Mouse (Mus musculus) gastrocnemius, postnatal 10 days (tissue): ENCODE measurements around the gene Pold1. TPM values are rescaled to one million over a fixed set of nuclear protein-coding genes. Genes with fewer than 3 reads are reported as not detected.

Experiments
- DNase-seq: peaks from one replicate; pipeline ENCODE4 v3.0.0; 2021; ENCODE audit warnings: mixed read lengths
- total RNA-seq, 2 experiments: library from RNA; stranded (reverse); gene quantifications; 2 replicates each; pipeline ENCODE4 v1.2.3; 2021

Pold1 gene
- total RNA-seq, 2 experiments from 2014 or later: 8.1 to 14.7 TPM

- DNase-seq: peak; percentile 73
These were observed 24.1 kb downstream of the Pold1 start, which contains the start of gene Mybpc2 for GRCm38 (mm10) chr7:44524502-44524901. Mybpc2 (minus strand) TSS chr7:44524656.

GRCm38 (mm10) chr7:44523056-44523455 lies 25.6 kb downstream of the Pold1 start:
- DNase-seq: peak; percentile 36

DNA sequence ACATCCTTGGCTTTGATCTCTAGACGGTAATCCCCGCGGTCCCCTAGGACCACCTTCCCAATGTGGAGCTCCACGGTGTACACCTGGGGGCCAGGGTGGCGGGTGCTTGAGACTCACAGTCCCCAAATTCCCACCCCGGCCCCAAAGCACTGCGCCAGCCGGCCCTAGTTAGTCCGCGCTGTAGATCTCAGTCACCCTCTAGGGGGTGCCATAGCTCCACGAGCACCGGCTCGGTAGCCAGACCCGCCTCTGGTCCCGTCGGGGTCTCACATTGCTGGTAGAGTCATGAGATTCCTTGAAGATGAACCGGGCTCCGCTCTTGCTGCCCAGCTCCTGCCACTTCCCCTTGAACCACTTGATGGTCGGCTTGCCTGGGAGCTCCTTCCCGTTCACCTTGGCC lies 26.9 kb downstream of the Pold1 start:
- DNase-seq: peak; percentile 66

DNA sequence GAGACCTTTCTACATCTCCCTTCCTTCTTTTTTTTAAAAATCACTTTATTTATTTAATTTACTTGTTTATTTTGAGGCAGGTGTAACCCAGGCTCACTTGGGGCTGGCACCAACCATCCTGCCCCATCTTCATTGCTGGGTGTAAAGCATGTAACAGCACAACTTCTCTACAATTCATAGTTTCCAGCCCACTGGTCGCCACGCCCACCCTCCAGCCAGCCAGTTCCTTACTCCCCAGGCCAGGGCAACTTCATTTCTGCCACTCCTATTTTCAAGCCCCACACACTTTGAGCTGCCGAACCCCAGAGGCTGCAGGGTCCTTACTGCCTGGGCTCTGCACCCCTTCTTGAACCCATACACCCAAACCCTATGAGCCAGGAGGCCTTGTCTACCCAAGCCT lies 27.7 kb downstream of the Pold1 start:
- no peak for DNase-seq

GRCm38 (mm10) chr7:44519240-44519913 lies 29.3 kb downstream of the Pold1 start:
- no peak for DNase-seq

- no peak for DNase-seq
These were observed 41.2 kb downstream of the Pold1 start for GRCm38 (mm10) chr7:44507491-44507890.

DNA sequence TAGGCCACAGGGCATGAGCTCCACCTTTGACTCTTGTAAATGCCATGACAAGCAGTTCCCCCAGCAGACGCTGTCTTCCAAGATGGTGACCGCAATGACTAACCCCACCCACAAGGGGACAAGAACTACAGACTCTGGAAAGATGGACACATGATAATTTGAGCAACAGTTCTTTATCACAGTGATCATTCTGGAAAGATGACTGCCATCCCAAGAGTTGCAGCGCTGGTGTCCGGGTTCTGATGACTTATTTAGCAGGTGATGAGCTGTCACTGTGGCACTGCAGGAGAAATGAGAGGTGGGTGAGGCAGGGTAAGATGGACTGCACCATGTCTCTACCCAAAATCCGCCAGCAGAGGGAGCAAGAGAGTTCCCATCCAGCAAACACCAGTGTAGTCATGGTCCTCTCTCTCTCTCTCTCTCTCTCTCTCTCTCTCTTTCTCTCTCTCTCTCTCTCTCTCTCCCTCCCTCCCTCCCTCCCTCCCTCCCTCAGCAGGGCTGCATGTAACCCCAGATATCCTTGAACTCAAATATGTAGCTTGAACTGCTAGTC lies 47.0 kb downstream of the Pold1 start:
- DNase-seq: peak; percentile 74

DNA sequence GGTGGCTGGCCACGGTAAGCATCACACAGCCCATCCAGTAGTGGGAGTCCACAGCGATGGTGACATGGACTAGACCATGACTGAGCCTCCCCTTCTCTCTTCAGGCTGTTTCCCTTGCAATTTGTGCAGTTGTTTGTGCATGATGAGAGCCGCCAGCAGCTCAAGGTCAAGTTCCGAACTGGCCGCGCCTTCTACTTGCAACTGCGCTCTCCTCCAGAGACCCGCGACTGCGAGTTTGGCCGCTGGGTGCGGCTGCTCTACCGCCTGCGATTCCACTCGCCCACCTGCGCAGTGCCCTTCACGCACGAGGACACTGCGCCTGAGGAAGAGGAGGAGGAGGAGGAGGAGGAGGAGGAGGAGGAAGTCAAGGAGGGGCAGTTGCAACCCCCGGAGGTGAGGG lies 48.6 kb downstream of the Pold1 start:
- DNase-seq: no peak

GRCm38 (mm10) chr7:44498922-44499321 lies 49.7 kb downstream of the Pold1 start:
- no peak for DNase-seq

DNA sequence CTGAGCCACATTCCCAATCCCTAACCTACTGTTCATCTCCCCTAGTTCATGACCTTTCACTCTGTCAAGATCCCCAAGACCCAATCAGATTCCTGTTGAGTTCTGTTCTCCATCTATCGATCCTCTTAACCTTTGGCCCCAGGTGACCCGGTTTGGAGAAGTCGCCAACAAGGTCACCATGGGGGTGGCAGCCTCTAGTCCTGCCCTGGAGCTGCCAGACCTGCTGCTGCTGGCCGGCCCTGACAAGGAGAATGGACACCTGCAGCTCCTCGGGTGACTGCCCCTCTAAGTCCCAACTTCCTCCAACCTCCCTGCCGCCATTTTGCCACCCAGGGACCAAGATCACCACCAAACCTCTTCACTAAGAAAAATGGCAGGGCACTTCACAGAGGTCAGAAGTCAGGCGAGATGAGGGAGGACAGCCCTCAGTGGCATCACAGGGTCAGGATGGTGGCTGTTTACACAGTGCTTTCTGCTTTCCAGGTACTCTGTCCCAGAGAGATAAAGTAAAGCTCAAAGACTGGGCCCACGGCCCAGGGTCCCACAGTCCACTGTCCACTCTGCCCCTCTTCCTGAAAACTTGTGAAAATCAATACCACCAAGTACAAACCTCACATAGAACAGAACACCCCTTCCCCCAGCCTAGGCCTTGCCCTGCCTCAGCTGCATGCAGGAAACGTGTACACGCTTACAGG lies 51.1 kb downstream of the Pold1 start:
- DNase-seq: no peak

GRCm38 (mm10) chr7:44496771-44497109 lies 51.9 kb downstream of the Pold1 start:
- DNase-seq: no peak

- peak; percentile 97 for DNase-seq
These were observed 52.5 kb downstream of the Pold1 start, which contains the start of the genes Emc10 and Fam71e1 for GRCm38 (mm10) chr7:44495992-44496770. Emc10 (minus strand) TSS chr7:44496529. Fam71e1 (plus strand) TSS chr7:44496581.

DNA sequence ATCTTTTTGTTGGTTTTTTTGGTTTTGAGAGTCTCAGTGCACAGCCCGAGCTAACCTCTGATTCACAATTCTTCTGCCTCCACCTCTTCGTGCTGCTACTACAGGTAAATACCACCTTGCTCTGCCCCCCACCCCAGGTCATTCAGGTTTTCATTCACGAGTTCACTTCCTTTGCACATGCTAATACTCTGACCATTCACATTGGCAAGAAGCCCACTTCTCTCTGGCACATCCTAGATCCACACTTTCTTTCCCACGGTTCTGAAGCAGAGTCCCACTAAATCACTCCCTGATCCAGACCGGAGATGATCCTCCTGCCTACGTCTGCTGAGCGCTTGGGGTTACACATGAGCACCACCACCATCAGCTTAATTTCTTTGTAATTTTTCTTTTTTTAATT lies 53.6 kb downstream of the Pold1 start:
- no peak for DNase-seq

GRCm38 (mm10) chr7:44494681-44495080 lies 54.0 kb downstream of the Pold1 start:
- DNase-seq: no peak

GRCm38 (mm10) chr7:44492166-44492826 lies 56.4 kb downstream of the Pold1 start:
- DNase-seq: peak; percentile 6

DNA sequence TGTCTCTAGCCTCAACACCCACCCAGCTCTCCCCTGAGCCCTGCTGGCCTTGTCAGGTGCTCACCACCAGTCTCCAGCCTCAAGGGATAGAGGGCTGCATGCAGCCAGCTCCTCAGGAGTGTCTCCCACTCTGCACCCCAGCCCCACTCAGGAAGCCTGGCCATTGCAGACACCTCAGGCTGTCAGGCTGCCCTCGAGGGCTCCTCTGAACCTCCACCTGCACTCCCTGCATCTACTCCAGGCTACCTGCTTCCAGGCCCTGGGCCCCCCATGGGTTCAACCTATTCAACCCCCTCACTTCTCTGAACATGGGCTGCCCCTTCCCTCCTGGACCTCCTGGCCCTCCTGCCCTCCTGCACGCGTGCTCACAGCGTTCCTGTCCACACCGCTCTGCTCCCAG lies 57.3 kb downstream of the Pold1 start:
- peak; percentile 2 for DNase-seq

DNA sequence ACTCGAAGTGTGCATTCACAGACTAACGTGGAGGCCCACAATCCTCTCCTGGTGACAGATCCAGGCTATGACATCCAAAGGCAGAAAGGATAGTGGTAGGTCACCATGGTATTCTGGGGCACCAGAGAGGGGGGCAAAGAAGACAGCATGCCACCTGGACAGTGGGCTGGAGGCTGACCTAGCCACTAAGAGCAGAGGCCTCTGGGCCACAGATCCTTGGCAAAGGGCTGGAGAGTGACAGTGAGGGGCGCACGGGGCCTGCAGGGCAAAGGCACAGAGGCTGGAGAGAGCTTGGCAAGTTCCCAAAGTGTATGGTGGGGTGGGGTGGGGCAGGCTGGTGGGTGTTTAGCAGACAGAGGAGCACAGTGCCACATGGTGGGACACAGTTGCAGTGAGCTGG lies 58.4 kb downstream of the Pold1 start:
- peak; percentile 5 for DNase-seq

DNA sequence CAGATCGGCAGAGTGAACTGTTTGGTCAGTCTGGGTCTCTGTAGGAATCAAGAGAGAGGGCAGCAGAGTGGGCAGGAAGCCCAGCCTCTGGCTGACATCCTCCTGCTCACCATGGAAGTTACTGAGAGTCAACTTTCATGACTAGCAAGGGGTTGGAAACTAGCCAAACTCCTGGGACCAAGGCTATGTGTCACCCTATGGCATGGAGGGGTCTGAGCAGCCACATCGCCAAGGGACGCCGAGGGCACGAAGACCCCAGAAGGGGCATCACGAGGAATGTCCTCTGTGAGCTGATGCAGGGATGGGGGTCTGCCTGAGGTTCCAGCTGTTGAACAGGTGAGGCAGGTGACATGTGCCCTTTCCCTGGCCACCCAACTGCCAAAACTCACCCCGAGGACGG lies 60.1 kb downstream of the Pold1 start:
- DNase-seq: peak; percentile 3

DNA sequence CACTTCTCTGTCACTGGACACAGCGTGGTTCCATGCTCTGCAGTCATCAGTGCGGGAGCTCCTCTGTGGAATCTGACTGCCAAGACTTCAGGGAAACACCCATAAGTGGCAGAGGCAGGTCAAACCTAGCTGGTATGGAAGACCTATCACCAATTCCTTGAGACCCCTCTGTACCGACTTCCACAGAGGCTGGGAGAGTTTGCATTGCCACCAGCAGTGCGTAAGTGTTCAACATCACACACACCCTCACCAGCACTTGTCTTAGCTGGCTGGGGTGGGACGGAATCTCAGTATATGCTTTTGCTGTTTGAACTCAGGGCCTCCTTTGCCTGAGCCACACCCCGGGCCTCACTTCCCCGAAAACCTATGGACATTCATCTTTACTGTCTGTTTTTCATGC lies 60.7 kb downstream of the Pold1 start:
- no peak for DNase-seq

GRCm38 (mm10) chr7:44486927-44487575 lies 61.6 kb downstream of the Pold1 start:
- DNase-seq: peak; percentile 5

DNA sequence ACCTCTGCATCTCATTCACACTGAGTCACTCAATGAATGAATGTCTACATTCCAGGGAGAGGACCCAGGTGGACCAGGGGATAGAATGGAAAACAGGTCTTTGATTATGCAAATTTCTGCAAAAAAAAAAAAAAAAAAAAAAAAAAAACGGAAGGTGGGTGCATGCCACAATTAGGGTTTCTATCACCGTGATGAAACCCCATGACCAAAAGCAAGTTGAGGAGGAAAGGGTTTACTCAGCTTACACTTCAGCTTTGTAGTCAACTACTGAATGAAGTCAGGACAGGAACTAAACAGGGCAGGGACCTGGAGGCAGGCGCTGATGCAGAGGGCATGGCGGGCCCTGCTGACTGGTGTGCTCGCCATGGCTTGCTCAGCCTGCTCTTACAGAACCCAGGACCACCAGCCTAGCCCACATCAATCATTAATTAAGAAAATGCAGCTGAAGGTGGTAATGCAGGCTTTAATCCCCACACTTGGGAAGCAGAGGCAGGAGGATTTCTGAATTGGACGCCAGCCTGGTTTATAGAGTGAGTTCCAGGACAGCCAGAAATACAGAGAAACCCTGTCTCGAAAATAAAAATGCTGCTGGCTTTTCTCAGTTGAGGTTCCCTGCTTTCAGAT lies 63.0 kb downstream of the Pold1 start:
- no peak for DNase-seq
